Mouse (Mus musculus) Patski (cell line): ENCODE data around the gene Stk25. TPM values are rescaled to one million over a fixed set of nuclear protein-coding genes. Genes with fewer than 3 reads are reported as not detected.

Experiments used
- ATAC-seq: fragments of 100-300 bp; one replicate; pipeline ENCODE4 v1.8.0; 2021
- CTCF ChIA-PET: fragments of 350-600 bp; sonication (Branson Sonifier 250); formaldehyde crosslinking; loops from one replicate; lab custom pipeline; 2022; ENCODE audit warnings: inconsistent platforms; lab: Charles Lee
- POLR2A ChIA-PET: fragments of 350-600 bp; sonication (Branson Sonifier 250); formaldehyde crosslinking; loops from one replicate; lab custom pipeline; 2022; ENCODE audit warnings: antibody characterized with exemption, inconsistent platforms; lab: Charles Lee
- DNase-seq: peaks from one replicate; pipeline ENCODE4 v3.0.0-alpha.2; 2011; ENCODE audit warnings: low read depth, low spot score
- H3K27me3 ChIP-seq: fragments of 371-371 bp; one replicate; pipeline ENCODE4 v1.5.1; 2021
- CTCF ChIP-seq: fragments of 100-300 bp; IDR thresholded peaks from one replicate; pipeline ENCODE4 v1.5.1; 2021
- in situ Hi-C: fragments of 300-500 bp; cut with MboI; formaldehyde crosslinking; loops from 3 replicates; pipeline ENCODE4 v1.11.1; 2018; ENCODE audit warnings: low pct_unique_long_range_greater_than_20kb, mixed read lengths
- polyA plus RNA-seq: library from polyadenylated mRNA; unstranded; gene quantifications from one replicate; pipeline ENCODE4 v1.2.3, GENCODE M21; 2021

Gene Stk25
- polyA plus RNA-seq, 1 experiment from 2014 or later: 201 TPM

DNA sequence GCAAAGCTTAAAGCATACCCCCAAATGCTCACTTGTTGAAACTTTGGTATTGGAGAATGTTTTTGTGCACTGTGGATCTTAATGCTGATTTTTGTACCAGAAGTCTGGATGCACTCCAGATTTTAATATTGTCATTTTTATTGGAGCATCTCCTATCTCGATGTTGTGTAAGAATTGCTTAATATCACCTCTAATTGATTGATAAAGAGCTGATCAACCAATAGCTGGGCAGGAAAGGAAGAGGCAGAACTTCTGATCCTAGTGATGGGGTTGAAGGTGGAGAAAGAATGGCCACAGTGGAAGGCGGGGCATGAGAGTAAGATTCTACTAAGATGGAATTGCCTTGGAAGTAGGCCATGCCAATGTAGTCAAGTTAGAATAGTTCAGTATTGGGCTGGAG, 16.5 kb downstream of the Stk25 start:
- in situ Hi-C loops: no loop called here
- no peaks in the 10 kb centered on the region for H3K27me3 ChIP-seq
- ATAC-seq: no peak
- no peak for DNase-seq
- CTCF ChIA-PET: interaction anchor here (1.4 kb wide), 1 partner anchor 23 kb away, joined by 4 read pairs; no protein-coding TSS in a partner anchor
- POLR2A ChIA-PET: no interaction called here
- no peak for TF ChIP-seq CTCF

DNA sequence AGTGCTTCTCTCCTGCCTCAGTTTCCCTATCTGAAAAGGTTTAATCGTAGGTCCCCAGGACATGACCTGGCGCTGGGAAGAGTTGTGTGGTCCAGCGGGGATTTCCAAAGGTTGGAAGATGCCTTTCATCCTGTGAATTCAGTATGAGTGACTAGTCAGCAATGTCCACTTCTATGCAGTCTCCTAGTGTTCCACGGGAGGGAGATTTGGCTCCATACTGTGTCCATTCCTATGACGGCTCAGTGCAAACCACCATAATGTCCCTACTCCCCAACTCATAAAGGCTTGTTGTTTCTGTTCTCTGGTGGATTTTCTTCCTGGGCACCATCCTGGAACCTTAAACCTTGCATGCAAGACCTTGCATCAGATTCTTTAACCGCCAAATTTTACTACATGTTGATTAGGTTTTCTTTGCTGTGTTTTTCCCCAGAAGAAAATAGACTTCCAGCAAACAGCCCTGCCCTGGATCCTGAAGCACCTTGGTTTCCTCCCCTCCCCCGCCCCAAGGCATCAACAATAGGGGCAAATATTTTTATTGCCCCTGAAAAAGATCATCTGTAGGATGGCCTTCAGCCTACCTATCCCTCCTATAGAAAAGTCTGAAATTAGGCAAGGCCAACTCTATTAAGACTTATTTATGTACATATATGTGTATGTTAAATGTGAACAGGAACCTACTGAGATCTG, 22.1 kb downstream of the Stk25 start:
- ATAC-seq: no peak
- no peak for DNase-seq
- ChIA-PET CTCF (no interaction called here), POLR2A (interaction anchor here (0.9 kb wide), 1 partner anchor 702 kb away, joined by 3 read pairs; the partner anchor contains the start of gene Capn10)
- in situ Hi-C loops: no loop called here
- TF ChIP-seq CTCF: no peak
- H3K27me3 ChIP-seq: no peaks in the 10 kb centered on the region

DNA sequence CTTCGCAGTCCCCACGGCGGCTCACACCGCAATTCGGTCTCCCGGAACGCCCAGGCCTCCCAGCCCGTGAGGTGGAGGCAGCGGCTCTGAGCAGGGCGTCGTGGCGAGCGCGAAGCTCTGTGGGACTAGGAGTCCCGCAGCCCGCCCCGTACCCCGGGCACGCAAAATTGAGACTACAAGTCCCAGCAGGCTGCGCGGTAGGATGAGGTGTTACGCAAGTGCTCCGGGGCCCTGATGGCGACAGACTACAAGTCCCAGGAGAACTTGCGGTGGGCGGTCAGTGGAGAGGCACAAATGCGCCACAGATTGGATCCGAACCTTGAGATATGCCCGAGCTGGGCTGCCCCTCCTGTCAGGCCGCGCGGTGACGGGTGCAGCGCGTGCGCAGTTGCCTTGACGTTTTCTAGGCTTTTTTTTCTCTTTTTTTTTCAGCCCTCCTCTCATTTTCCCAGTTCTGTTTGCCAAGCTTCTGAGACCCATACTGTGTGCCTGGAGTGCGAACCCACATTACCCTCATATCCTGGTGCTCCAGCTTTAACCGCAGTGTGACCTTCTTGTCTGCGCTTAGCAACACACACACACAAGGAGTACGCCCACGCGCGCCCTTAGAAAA, 22.8 kb downstream of the Stk25 start:
- CTCF ChIA-PET: interaction anchor here (1.0 to 1.4 kb wide), 2 partner anchors 18 to 44 kb away, joined by 3 read pairs; no protein-coding TSS in a partner anchor
- H3K27me3 ChIP-seq: no peaks in the 10 kb centered on the region
- ATAC-seq (peak; percentile 94), DNase-seq (peak; percentile 95)
- POLR2A ChIA-PET: interaction anchor here (0.6 to 1.5 kb wide), 3 partner anchors 9 to 701 kb away, joined by 3 read pairs; partner anchors contain the start of gene Capn10
- in situ Hi-C loops: no loop called here
- TF ChIP-seq CTCF: no peak

DNA sequence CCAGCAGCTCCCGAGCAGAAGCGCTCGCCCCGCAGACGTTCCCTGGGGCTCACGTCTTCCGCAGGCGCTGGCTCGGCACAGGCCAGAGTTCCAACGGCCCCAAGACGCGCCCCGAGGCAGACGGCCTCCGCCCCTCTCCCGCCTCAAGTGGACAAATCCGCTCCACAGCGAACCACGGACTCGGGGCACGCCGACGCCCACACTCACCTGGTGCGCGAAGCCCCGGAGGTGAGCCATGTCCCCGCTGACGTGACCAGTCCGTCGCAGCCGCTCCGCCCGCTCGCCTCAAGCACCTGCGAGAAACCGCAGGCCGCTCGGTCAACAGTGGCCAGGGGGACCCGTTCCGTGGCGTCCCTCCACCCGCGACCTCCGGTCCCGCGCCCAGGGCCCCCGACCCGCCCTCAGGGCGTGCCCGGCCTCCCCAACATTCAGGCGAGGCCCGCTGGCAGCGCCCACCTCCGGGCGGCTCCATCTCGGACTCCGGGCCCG, 23.3 kb downstream of the Stk25 start:
- POLR2A ChIA-PET: interaction anchor here (0.6 to 1.5 kb wide), 3 partner anchors 9 to 701 kb away, joined by 3 read pairs; partner anchors contain the start of gene Capn10
- in situ Hi-C loops: no loop called here
- TF ChIP-seq CTCF: no peak
- peak; percentile 44 for ATAC-seq
- H3K27me3 ChIP-seq: no peaks in the 10 kb centered on the region
- CTCF ChIA-PET: interaction anchor here (1.0 to 1.9 kb wide), 3 partner anchors 14 to 45 kb away, joined by 3 to 4 read pairs (median 3); no protein-coding TSS in a partner anchor
- no peak for DNase-seq

DNA sequence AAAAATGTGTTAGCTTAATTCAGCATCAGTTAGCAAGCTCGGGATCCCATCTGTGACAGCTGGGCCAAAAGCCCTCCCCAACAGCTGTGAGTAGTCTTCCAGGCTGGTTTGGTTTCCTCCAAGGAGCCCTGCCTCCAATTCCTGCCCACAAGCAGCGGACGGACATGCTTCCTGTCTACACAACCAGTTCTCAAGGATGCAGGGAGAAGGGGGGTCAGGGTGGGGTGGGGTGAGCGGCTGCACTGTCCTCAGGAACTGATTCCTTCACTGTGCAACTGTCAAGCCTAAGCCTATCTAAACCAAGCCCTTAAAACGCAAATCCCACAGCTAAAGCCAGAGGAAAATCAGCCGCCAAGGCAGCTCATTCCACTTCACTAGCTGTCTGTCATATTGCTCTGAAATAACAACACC, 24.0 kb downstream of the Stk25 start:
- ATAC-seq: peak; percentile 6

DNA sequence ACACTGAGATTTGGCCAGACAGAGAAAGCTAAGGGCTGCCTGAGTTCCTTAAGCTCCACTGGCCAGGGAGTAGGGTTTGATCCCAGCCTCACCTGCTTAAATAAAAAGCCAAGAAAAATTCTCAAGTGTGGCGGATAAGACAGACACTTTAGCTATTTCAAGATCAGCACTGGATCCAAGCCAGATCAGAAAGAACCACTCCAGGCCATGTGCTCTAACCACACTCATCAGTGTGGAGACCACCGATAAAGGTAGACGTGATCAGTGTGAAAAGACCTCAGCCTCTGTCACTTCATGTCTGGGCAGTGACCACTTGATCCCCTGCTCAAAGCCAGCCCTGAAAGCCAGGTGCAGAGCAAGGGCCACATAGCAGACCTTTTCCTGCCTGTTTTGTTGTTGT, 25.7 kb downstream of the Stk25 start:
- TF ChIP-seq CTCF: no peak
- ATAC-seq: no peak
- CTCF ChIA-PET: no interaction called here
- POLR2A ChIA-PET: no interaction called here
- DNase-seq: no peak
- in situ Hi-C loops: no loop called here
- H3K27me3 ChIP-seq: no peaks in the 10 kb centered on the region

More for the DNA sequence above, 24.0 kb downstream of the Stk25 start:
- TF ChIP-seq CTCF: no peak
- ChIA-PET POLR2A (interaction anchor here (1.5 kb wide), 1 partner anchor 16 kb away, joined by 3 read pairs; no protein-coding TSS in a partner anchor), CTCF (interaction anchor here (1.4 to 1.9 kb wide), 2 partner anchors 13 to 46 kb away, joined by 3 to 4 read pairs; no protein-coding TSS in a partner anchor)
- DNase-seq: no peak
- in situ Hi-C loops: no loop called here
- H3K27me3 ChIP-seq: no peaks in the 10 kb centered on the region

DNA sequence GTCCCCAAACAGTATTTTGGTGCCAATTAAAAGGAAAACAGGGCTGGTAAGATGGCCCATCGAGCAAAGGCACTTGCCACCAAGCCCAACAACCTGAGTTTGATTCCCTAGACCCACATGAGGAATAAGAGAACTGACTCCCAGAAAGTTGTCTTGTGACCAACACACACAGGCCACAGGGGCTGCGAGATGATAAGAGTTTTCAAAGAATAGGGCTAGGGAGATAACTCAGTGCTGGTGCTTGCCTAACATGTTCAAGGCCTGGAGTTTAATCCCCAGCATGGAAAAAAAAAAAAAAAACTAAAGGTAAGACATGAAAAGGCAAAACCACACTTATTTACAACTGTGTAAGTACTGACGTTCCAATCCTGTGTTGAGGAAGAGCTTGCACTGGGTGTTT, 27.7 kb downstream of the Stk25 start:
- H3K27me3 ChIP-seq: no peaks in the 10 kb centered on the region
- POLR2A ChIA-PET: no interaction called here
- TF ChIP-seq CTCF: no peak
- ATAC-seq (no peak), DNase-seq (no peak)
- CTCF ChIA-PET: interaction anchor here (1.2 kb wide), 1 partner anchor 15 kb away, joined by 3 read pairs; no protein-coding TSS in a partner anchor
- in situ Hi-C loops: no loop called here

DNA sequence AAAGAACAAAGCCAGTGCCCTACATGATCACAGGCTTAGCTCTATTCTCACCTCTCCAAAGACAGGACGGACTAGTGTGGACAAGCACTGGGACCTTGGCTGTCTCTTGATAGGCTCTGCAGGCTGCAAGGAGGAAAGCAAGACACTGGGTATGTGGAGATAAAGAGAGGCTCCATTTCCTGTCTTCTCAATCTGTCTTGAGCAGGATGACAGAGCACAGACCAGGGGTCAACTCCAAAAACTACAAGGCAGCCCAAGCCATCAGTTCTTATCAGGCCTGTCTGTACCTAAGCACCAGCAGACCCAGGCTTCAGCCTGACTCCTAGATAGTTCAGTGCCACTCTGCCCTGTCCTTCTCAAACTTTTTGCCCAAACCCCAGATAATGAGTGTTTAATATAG, 34.0 kb downstream of the Stk25 start:
- in situ Hi-C loops: no loop called here
- no peak for TF ChIP-seq CTCF
- DNase-seq (no peak), ATAC-seq (no peak)
- CTCF ChIA-PET: no interaction called here
- no peaks in the 10 kb centered on the region for H3K27me3 ChIP-seq
- POLR2A ChIA-PET: no interaction called here

DNA sequence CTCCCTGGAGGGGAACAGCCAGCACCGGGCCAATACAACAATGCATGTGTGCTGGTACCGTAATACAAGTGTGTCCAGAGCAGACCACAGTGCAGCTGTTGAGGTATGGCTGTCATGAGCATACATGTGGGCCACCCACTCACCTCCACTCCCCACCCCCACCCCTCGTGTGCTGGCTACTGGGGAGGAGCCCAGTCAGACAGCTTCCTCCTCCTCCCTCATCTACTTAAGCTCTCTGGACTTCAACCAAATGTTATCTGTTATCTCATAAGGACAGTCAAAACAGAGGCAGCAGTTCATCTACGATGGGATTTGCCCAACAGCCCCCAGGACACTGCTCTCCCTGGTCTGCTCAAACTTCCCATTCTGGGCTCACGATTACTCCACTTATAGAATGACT, 39.5 kb downstream of the Stk25 start:
- ChIA-PET POLR2A (interaction anchor here (1.0 to 1.2 kb wide), 2 partner anchors 16 to 174 kb away, joined by 3 read pairs; no protein-coding TSS in a partner anchor), CTCF (no interaction called here)
- ATAC-seq (no peak), DNase-seq (no peak)
- in situ Hi-C loops: no loop called here
- H3K27me3 ChIP-seq: no peaks in the 10 kb centered on the region
- no peak for TF ChIP-seq CTCF

DNA sequence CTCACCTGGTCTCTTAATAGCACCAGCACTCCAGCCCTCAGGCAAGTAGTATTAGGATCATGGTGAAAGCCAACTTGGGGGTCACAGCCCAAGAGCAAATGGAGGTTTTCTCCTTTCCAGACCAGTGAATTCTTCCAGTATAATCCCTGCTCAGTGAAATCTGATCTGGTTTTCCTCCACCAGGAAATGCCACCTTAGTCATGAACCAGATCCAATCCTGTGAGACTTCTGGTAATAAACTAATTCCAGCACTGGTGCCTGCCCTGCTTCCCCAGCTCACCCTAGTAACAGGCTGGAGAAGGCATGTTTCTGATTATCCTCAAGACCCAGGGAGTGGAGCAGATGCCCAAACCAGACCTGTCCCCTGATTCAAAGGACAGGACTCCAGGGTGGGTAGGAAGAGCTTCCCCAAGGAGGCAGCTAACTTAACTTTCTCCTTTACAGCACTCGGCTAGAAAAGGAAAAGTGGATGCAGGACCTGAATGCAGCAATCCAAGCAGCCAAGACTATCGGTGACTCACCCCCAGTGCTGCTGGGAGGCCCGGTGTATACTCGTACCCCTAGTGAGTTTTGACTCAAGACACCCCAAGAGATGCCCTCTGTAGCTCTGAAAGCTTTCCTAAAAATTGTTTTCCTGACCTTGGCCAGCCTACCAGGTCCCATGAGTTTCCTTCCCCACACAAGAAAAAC, 40.3 kb downstream of the Stk25 start:
- ATAC-seq: peak; percentile 94
- no peak for TF ChIP-seq CTCF
- POLR2A ChIA-PET: interaction anchor here (1.0 to 1.2 kb wide), 2 partner anchors 17 to 174 kb away, joined by 3 read pairs; no protein-coding TSS in a partner anchor
- H3K27me3 ChIP-seq: no peaks in the 10 kb centered on the region
- CTCF ChIA-PET: interaction anchor here (1.0 to 1.6 kb wide), 2 partner anchors 12 to 17 kb away, joined by 3 to 4 read pairs; no protein-coding TSS in a partner anchor
- in situ Hi-C loops: no loop called here
- DNase-seq: peak; percentile 85
